Mouse (Mus musculus): ENCODE results near the gene Vgf.

Vgf gene

DNA sequence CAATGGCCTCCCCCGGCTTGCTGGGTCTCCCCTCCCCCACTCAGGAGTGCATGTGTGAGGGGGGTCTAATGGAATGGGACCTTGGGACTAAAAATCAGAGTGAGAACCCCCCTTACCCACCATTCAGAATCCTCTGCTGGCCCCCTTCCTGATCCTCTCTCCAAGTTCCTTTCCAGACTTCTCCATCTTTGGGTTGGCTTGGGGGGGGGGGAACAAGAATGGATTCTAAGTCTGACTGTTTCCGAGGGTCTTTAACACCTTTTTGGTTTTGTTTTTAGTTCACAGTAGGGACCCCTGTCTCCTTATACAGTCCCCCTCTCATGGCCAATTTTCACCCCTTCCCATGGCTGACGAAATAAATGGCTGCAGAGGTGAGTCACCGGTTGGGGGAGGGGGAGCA lies at the start of gene Vgf:
TSS of gene Vgf (plus strand) at position 301 of the 400 bp plus-strand sequence.
- POLR2A ChIA-PET, result interaction anchor here in 1 of 4 experiments (0.7 kb wide), 1 partner anchor 612 kb away, joined by 4 read pairs; no protein-coding TSS in a partner anchor
- CTCF ChIA-PET, result interaction anchor here in 1 of 4 experiments (0.7 to 0.9 kb wide), 2 partner anchors 78 to 185 kb away, joined by 3 to 6 read pairs; no protein-coding TSS in a partner anchor

DNA sequence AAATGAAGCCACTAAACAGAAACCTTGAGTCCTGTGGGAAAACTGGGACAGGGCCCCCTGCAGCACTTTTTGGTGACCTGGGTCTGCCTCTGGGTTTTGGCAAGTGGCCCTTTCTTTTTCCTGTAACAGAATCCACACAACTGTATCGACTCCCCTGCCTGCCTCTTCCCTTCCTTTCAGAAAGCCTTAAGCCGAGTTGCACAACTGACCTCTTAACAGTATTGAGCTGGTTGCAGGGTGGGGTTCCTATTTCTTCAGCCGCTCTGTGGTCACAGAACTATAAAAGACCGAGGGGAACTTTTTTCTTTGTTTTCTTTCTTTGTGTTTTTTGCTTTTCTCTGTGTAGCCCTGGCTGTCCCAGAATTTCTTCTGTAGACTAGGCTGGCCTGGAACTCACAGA lies 48.4 kb upstream of the Vgf start:
- POLR2A ChIA-PET, result interaction anchor here in 2 of 4 experiments (0.8 to 38.8 kb wide), 3 partner anchors 9 to 72 kb away, joined by 3 to 1492 read pairs (median 4); partner anchors contain the start of genes Cldn15 (in 1 of the 2), Fis1 (in 1 of the 2) and Plod3 (in 1 of the 2)
- CTCF ChIA-PET, result interaction anchor here in 2 of 4 experiments (0.7 to 2.1 kb wide), 2 partner anchors 49 to 157 kb away, joined by 6 read pairs; no protein-coding TSS in a partner anchor

DNA sequence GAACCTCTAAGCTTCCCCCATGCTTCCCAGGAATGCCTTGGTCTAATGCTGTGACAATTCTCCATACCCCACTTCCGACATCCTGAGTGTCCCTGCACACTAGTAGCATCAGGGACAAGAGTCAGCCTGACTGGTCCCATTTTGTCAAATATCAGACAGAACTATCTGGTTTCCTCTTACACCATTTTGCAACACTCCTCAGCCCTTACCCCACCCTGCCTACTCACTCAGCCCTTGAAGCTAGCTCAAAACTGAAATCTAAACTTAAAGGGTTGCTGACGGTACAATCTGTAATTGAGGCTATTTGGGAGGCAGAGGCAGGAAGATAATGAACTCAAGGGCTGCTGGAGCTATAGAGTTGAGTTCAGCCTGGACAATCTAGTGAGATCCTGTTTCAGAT lies 46.4 kb upstream of the Vgf start:
- POLR2A ChIA-PET, result interaction anchor here in 2 of 4 experiments (1.1 to 38.8 kb wide), 3 partner anchors 10 to 33 kb away, joined by 3 to 1492 read pairs (median 3); partner anchors contain the start of genes Cldn15 (in 1 of the 2) and Fis1 (in 1 of the 2)
- CTCF ChIA-PET, result interaction anchor here in 1 of 4 experiments (0.8 to 1.6 kb wide), 2 partner anchors 44 to 307 kb away, joined by 3 to 8 read pairs; partner anchors contain the start of gene Ache

GRCm38 (mm10) chr5:136980974-136981373 lies 45.2 kb upstream of the Vgf start:
- ChIA-PET POLR2A (interaction anchor here in 3 of 4 experiments (0.5 to 38.8 kb wide), 9 partner anchors 19 to 1260 kb away, joined by 3 to 1492 read pairs (median 4); partner anchors contain the start of genes Fis1 (in 2 of the 3), Ap1s1 (in 1 of the 3) and Cldn15 (in 1 of the 3)), CTCF (interaction anchor here (0.5 to 2.9 kb wide), 38 partner anchors 8 to 1539 kb away, joined by 3 to 59 read pairs (median 3); partner anchors contain the start of genes Ache (in 1 of the 4), Cldn15 (in 1 of the 4) and Fis1 (in 1 of the 4))

DNA sequence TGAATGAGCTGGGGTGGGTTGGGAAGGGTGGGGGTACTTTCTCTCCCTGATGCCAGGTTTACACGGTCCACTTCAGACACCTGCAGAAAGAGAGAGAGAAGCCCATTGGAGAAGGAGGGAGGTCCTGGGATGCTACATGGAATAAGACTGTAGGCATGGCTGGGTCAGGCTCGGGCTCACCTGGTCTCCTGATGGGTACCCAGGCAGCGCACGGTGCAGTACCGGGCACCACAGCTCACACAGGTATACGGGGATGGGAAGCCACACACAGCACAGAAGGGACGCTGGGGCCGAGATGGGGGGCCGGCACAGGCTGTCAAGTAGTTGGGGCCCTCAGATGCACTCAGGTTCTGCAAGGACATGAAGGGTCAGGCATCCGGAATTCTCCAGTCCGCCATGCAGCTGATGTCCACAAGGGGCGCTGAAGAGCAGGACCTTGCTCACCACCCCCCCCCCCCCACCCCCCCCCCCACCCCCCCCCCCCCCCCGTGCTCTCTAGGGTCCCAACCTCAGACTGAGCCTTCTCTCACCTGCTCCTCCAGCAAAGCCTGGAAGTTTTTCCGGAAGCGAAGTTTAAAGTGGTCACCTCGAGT lies 43.8 kb upstream of the Vgf start:
- POLR2A ChIA-PET, result interaction anchor here in 3 of 4 experiments (0.6 to 38.8 kb wide), 10 partner anchors 11 to 770 kb away, joined by 3 to 1492 read pairs (median 4); partner anchors contain the start of genes Cldn15 (in 1 of the 3) and Fis1 (in 1 of the 3)

GRCm38 (mm10) chr5:136984828-136985227 lies 41.4 kb upstream of the Vgf start:
- ChIA-PET CTCF (interaction anchor here in 3 of 4 experiments (0.6 to 1.4 kb wide), 4 partner anchors 14 to 89 kb away, joined by 3 to 8 read pairs (median 4); no protein-coding TSS in a partner anchor), POLR2A (interaction anchor here in 3 of 4 experiments (0.6 to 38.8 kb wide), 5 partner anchors 8 to 323 kb away, joined by 3 to 1492 read pairs (median 3); partner anchors contain the start of genes Cldn15 (in 1 of the 3), Fis1 (in 1 of the 3) and Srrt (in 1 of the 3))

More for the DNA sequence above, 43.8 kb upstream of the Vgf start:
- CTCF ChIA-PET, result interaction anchor here (0.6 to 2.9 kb wide), 45 partner anchors 9 to 852 kb away, joined by 3 to 59 read pairs (median 5); partner anchors contain the start of genes Cldn15 (in 1 of the 4), Fis1 (in 1 of the 4) and Ift22 (in 1 of the 4)

DNA sequence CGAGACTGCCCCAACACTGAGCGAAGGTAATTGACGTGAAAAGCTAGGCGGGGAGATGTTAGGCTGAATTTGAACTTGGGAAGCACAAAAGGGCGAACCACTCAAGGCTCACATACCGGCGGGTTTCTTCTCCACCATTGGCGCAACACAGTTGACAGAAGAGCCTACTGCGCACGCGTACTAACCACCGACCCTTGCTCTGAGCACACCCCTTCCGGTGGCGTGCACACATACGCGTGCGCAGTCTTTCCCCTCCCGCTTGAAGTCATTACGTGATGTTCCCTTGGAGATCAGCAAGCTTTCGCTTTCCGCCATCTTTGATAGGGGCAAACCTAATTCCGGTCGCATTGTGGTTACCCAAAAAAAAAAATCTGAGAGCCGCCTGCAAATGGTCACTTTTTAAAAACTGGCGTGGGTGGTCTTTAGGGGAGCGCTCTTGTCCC lies 39.5 kb upstream of the Vgf start, which contains the start of gene Plod3:
TSS of gene Plod3 (plus strand) at position 325 of the 443 bp plus-strand sequence.
- POLR2A ChIA-PET, result interaction anchor here (0.5 to 2.2 kb wide), 46 partner anchors 8 to 1024 kb away, joined by 3 to 21 read pairs (median 4); partner anchors contain the start of genes Ap1s1 (in 2 of the 4), Fis1 (in 2 of the 4), Cldn15 (in 1 of the 4) and Ift22 (in 1 of the 4)
- CTCF ChIA-PET, result interaction anchor here (0.7 to 1.8 kb wide), 15 partner anchors 16 to 549 kb away, joined by 3 to 11 read pairs (median 3); partner anchors contain the start of genes Cldn15 (in 1 of the 4), Fis1 (in 1 of the 4) and Pop7 (in 1 of the 4)

- POLR2A ChIA-PET, result interaction anchor here (0.5 to 2.2 kb wide), 44 partner anchors 8 to 346 kb away, joined by 3 to 21 read pairs (median 4); partner anchors contain the start of genes Ap1s1 (in 2 of the 4), Fis1 (in 2 of the 4), Cldn15 (in 1 of the 4) and Ift22 (in 1 of the 4)
- CTCF ChIA-PET, result interaction anchor here (0.7 to 1.8 kb wide), 17 partner anchors 17 to 550 kb away, joined by 3 to 11 read pairs (median 3); partner anchors contain the start of genes Cldn15 (in 1 of the 4), Fis1 (in 1 of the 4) and Pop7 (in 1 of the 4)
These were observed 38.9 kb upstream of the Vgf start for GRCm38 (mm10) chr5:136987138-136987933.

DNA sequence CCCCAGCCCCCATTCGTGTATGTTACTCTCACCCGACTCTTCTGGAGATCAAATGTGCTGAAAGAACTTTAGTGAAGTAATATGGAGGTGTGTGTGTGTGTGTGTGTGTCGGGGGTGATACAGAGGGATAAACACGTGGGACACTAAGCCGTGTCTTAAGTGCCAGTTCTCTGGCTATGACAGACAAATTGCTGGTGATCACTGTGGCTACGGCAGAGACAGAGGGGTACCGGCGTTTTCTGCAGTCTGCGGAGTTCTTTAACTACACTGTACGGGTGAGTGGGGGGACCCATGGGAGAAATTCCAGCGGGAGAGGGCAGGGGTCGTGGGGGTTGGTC lies 38.3 kb upstream of the Vgf start, which contains the start of gene Znhit1:
TSS of gene Znhit1 (minus strand) at position 88 of the 338 bp plus-strand sequence.
- ChIA-PET CTCF (interaction anchor here in 3 of 4 experiments (0.7 to 1.8 kb wide), 7 partner anchors 21 to 145 kb away, joined by 3 to 11 read pairs (median 3); partner anchors contain the start of genes Cldn15 (in 1 of the 3) and Fis1 (in 1 of the 3)), POLR2A (interaction anchor here (0.6 to 2.2 kb wide), 24 partner anchors 8 to 320 kb away, joined by 3 to 21 read pairs (median 4); partner anchors contain the start of genes Fis1 (in 2 of the 4), Ap1s1 (in 1 of the 4), Ift22 (in 1 of the 4) and Srrt (in 1 of the 4))

GRCm38 (mm10) chr5:136988420-136988819 lies 37.8 kb upstream of the Vgf start:
- POLR2A ChIA-PET, result interaction anchor here in 1 of 4 experiments (0.6 to 1.6 kb wide), 2 partner anchors 33 to 35 kb away, joined by 6 to 21 read pairs; partner anchors contain the start of gene Fis1
- CTCF ChIA-PET, result interaction anchor here in 2 of 4 experiments (0.9 to 1.8 kb wide), 2 partner anchors 35 to 52 kb away, joined by 4 read pairs; partner anchors contain the start of gene Fis1 (in 1 of the 2)

GRCm38 (mm10) chr5:136989801-136990200 lies 36.4 kb upstream of the Vgf start:
- ChIA-PET CTCF (interaction anchor here in 1 of 4 experiments (0.9 kb wide), 1 partner anchor 9 kb away, joined by 3 read pairs; no protein-coding TSS in a partner anchor), POLR2A (no interaction called here)

- ChIA-PET CTCF (interaction anchor here in 3 of 4 experiments (0.6 to 1.3 kb wide), 3 partner anchors 17 to 91 kb away, joined by 3 to 4 read pairs (median 3); partner anchors contain the start of gene Ift22 (in 1 of the 3)), POLR2A (interaction anchor here in 3 of 4 experiments (0.7 to 1.3 kb wide), 8 partner anchors 8 to 292 kb away, joined by 3 read pairs; partner anchors contain the start of genes Plod3 (in 1 of the 3) and Znhit1 (in 1 of the 3))
These were observed 26.7 kb upstream of the Vgf start for GRCm38 (mm10) chr5:136999449-136999848.

- ChIA-PET CTCF (interaction anchor here in 3 of 4 experiments (0.5 to 2.0 kb wide), 8 partner anchors 9 to 502 kb away, joined by 3 to 7 read pairs (median 4); partner anchors contain the start of gene Pop7 (in 1 of the 3)), POLR2A (interaction anchor here in 3 of 4 experiments (0.6 to 1.6 kb wide), 8 partner anchors 8 to 1065 kb away, joined by 3 to 9 read pairs (median 3); no protein-coding TSS in a partner anchor)
These were observed 25.6 kb upstream of the Vgf start for GRCm38 (mm10) chr5:137000612-137001011.

DNA sequence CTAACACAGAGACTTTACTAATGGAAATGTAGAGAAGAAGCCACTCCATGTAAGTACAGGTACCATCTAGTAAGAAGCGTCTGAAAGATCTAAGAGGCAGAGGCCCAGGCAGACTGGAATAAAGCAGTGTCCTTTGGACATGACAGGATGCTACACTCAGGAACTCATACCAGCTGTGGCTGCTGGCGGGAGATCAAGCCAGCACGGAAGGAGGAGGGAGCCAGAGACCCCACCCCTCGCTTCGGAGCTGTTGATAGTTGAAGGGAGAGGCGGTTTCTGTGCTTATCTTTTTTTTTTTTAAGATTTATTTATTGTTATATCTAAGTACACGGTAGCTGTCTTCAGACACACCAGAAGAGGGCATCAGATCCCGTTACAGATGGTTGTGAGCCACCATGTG lies 18.9 kb upstream of the Vgf start:
- ChIA-PET POLR2A (interaction anchor here in 2 of 4 experiments (0.9 to 1.4 kb wide), 2 partner anchors 15 to 23 kb away, joined by 3 read pairs; no protein-coding TSS in a partner anchor), CTCF (interaction anchor here (0.6 to 1.3 kb wide), 5 partner anchors 26 to 809 kb away, joined by 3 read pairs; no protein-coding TSS in a partner anchor)

DNA sequence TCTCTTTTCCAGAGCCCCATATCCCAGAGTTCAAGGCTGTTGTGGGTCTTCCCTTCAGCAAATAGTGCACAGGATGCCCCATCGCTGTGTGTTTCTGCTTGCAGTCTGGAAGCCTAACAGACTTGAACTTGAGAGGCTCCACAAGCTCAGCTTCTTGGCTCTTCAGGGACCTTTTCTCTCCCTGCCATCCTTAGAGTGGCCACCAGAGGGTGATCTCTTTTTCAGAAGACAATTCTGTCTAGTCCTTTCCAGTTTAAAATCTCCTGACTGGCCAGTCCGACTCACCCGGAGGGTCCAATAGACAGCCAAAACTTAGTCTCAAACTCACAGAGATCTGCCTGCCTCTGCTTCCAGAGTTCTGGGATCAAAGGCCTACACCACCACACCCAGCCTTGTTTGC lies 16.2 kb upstream of the Vgf start:
- POLR2A ChIA-PET, result interaction anchor here in 2 of 4 experiments (0.9 to 1.4 kb wide), 4 partner anchors 14 to 90 kb away, joined by 3 to 5 read pairs (median 4); no protein-coding TSS in a partner anchor
- CTCF ChIA-PET, result interaction anchor here (0.5 to 2.3 kb wide), 32 partner anchors 9 to 647 kb away, joined by 3 to 10 read pairs (median 3); partner anchors contain the start of genes Ache (in 2 of the 4), Ap1s1 (in 1 of the 4), Pcolce (in 1 of the 4) and Plod3 (in 1 of the 4)

GRCm38 (mm10) chr5:137012401-137012950 lies 13.7 kb upstream of the Vgf start:
- CTCF ChIA-PET, result interaction anchor here in 3 of 4 experiments (0.5 to 1.2 kb wide), 5 partner anchors 31 to 181 kb away, joined by 3 to 5 read pairs (median 4); no protein-coding TSS in a partner anchor
- POLR2A ChIA-PET, result interaction anchor here in 2 of 4 experiments (0.6 to 1.6 kb wide), 6 partner anchors 12 to 1069 kb away, joined by 3 to 5 read pairs (median 4); no protein-coding TSS in a partner anchor

All from embryonic stem cell, embryonic (primary cell).